8 mouse cellular contexts compared by ENCODE assay signal in the genomic region with DNA sequence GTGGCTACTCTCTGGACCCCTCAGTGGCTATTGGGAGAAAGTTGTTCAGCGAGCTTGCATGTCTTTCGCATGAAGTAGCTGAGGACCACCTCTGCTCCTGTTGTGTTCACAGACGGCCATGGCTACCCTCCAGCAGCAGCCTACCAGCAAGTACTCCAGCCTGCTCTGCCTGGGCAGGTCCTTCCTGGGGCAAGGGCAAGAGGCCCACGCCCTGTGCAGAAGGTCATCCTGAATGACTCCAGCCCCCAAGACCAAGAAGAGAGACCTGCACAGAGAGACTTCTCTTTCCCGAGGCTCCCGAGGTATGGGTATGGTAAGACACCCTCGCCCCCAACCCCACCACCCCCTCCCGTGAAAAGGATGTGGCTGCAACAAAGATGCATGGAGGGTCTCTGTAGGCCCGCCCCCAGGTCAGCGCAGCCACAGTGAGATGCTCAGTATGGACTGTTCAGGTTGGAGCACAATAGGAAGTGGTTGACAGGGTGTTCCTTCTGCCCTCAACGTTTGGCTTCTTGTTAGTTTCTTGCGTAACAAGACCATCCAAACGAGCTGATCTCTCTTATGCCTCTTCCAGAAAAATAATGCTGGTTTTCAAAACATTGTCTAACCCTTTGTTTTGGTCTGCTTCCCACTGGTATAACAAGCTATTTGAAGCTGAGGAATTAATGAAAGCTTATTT.
"Had no signal": no experiment of that assay in that cellular context is flagged by ENCODE, and none has a peak within 500 bp of the region (broad histone marks: within the 10 kb centered on the region; RNA-seq: fewer than 3 reads in every experiment).

No protein-coding gene starts in this region.

- ATAC-seq: midbrain, embryonic 13.5 days had no signal

- H3K4me3 ChIP-seq: limb, embryonic 13.5 days; midbrain, embryonic 13.5 days had no signal

- H3K9ac ChIP-seq: limb, embryonic 13.5 days; liver, embryonic 14.5 days; midbrain, embryonic 13.5 days had no signal

- H3K9me3 ChIP-seq: limb, embryonic 13.5 days; midbrain, embryonic 13.5 days had no signal

- H3K27me3 ChIP-seq: limb, embryonic 13.5 days; midbrain, embryonic 13.5 days had no signal

- DNase-seq: kidney, postnatal 25 days; lung, adult 18-20 months; right cerebral cortex, adult 18-20 months; right cerebral cortex, postnatal 25 days; thymus, postnatal 4 days had no signal

- H3K27ac ChIP-seq: limb, embryonic 13.5 days; liver, embryonic 14.5 days; midbrain, embryonic 13.5 days had no signal
